Mouse (Mus musculus): ENCODE results near the gene Arhgap1.

Gene Arhgap1

DNA sequence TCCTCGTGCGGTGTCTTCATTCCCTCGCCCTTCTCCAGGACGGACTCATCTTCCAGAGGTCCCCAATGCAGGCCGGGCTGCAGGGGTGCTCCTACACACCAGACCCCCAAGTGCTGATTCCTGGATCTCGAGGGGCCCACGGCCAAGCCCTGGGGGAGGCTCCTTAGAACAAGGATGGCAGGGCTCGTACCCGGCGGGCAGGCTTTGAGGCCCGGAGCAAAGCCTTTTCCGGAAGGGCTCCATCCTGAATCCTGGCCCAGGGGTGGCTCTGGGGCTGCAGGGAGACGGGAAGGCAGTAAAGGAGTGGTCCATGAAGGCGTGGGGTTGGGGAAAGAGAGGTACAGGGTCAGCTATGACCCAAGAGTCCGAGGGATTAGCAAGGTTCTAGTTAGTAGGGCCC is 508 bp upstream of the Arhgap1 start:
- DNase-seq, result peak; percentile 29 to 37

DNA sequence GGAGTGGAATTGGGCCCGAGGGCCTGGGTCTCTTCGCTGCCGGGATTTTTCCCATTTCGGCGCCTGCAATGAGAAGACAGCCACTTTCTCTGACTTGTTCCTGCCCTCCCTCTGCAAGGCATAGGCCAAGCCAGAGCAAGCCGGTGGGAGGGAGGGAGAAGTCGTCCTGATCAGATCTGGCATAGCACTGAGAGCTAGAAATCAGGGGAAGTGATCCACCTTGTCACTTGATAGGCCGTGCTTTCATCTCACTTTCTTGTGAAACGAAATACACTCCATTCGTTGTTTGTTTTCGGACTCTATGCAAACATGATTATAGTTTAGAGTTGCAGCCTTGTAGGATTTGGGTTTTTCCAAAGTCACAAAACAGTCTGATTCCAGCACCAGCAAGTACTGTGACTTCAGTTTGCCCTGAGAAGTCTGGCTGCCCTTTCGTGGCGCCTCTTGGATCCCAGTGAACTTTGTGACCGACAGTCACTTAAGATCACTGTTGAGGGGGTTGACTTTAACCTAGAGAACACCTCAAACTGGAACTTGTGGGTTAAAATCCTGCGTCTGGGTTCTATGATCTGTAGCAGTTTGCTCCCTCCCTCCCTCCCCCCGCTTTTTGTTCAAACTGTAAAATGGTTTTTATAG is 818 bp downstream of the Arhgap1 start:
- no peak for DNase-seq

DNA sequence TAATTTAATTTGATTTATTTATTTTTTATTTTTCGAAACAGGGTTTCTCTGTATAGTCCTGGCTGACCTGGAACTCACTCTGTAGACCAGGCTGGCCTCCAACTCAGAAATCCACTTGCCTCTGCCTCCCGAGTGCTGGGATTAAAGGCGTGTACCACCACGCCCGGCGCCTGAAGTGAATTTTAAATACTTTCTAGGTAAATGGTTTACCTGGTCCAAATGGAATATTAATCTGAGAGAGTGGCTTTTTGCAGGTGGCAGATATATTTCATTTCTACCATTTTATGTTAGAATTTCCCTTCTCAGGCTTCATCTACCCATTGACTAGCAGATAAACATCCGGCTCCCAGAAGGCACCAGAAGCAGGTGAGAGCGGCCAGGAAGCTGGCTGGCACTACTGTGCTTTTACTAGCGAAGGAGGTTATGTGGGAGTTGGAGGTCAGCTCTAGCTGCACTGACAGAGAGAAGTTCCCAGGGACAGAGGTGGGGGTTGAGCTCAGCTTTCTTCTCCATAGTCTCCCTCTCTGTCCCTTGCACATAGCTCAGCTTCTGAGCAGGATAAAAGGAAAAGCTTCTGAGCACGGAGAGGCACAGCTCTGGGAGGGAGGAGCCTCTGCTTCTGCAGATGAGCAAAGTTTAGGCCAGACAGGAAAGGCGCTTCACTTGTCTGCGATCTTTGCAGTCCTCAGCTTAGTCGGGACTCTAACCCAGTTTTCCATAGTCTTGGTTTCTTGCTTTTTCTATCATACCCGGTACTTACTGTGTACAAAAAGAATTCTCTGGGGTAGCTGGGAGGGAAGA is 2.0 kb downstream of the Arhgap1 start:
- no peak for DNase-seq

DNA sequence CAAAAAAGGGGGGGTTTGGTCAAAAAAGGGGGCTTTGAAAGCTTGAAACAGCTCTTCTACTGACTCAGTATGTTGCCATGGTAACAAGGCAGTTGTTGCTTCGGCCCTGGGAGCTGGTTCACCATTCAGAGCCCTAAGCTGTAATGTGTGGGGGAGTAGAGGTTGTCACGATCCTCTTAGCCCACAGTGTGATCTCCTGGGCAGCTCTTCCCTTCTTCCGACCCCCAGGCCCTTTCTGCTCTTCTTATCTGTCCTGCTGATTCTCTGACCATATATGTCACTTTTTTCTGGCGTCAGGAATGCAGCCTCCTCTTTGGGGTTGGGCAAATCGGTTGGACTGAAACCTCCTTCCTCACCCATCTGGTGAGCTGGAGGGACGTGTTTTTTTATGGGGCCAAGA is 3.2 kb downstream of the Arhgap1 start:
- no peak for DNase-seq

DNA sequence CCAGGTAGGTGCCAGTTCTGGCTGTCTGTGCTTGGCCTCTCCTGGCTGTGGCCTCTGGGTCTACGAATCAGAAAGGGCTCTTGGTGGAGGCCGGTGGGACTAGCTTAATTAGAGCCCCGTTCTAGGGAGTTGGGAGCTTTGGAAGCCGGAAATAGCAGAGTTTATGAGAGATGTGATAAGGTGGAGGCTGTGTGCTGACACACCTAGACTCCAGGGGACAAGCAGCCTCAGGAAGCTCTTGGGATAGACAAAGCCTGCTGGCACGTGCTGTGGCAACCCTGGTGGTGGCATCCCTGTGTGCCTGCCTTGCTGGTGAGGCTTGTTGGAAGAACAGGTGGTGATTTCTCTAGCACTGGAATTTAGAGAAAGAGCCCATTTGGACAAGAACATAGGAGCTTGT is 5.7 kb downstream of the Arhgap1 start:
- DNase-seq, result no peak

DNA sequence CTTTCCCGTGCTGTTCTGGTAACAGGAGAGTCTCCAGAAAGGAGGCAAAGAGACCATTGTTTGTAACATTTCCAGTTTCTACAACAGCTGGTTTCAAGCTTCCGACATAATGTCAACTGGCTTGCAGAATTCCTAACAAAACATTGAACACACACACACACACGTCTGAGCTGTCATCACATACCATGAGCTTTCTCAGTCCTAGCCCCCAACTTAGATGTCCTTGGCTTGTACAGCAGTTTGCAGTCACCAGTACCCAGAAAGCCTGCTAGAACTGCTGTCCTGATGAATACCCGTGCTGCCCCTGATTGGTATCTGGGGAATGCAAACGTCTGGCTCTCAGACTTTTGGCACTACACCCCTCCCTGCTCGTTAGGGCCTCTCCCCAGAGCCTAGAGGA is 6.2 kb downstream of the Arhgap1 start:
- no peak for DNase-seq

DNA sequence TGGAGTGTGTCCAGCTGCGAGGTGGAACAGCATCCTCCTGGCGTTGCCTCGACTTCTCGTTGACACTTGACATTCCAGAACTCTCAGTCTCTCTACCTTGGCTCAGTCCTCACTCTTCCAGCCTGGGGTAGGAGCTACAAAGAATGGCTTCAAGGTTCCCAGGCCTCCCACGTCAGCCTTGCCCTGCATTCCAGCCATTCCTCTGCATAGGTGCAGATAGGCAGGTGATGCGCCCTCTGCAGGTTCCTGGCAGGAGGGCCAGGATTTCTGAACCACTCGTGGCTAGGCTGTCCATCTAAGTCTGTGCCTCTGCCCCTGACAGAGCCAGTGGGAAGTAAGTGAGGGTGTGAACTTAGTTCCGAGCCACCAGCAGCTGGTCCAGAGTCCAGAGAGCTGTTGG is 7.1 kb downstream of the Arhgap1 start:
- DNase-seq, result no peak

DNA sequence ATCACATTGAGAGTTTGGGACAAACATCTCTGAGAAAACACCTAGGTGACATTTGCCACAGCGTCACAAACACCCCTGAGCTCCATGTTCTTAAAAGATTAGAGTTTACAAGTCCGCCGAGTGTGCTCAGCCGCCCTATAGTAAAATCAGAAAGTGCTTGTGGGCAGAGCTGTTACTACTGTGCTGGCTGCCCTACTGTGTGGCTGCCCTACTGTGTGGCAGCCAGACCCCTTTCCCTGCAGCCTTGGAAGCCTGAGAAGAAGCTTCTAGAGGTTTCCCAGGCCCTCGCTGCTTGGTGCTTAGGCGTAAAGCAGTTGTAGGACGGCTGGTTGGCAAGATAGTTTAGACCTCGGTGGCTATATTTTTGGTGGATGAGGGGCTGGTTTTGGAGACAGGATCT is 10.0 kb downstream of the Arhgap1 start:
- no peak for DNase-seq

DNA sequence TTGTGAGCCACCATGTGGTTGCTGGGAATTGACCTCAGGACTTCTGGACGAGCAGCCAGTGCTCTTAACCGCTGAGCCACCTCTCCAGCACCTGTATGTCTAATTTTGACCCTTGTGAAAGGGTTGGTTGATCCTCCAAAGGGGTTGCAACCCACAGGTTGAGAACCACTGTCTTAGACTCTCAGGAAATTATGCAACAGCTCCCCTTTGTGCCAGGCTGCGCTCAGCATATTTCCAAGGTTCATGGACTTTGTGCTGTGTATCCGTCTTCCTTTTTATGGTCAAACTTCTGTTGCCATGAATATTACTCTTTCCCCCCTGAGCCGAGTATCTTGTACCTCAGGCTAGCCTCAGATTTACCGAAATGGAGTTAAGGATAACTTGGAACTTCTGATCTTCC is 11.3 kb downstream of the Arhgap1 start:
- no peak for DNase-seq

DNA sequence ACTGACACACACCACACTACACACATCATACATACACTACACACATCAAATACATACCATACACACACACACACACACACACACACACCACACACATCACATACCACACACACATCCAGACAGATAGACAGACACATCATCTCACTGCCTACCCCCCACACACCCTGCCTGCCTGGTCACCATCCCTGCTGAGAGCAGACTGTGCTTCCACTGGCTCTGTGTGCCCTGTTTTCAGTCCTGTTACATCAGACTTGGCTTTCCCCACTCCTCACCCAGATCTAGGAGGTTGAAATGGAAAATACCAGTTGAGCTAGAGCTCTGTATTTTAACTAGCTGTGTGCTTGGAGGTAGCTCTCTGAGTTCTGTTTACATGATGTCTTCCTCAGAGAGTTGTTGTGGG is 15.1 kb downstream of the Arhgap1 start:
- no peak for DNase-seq

DNA sequence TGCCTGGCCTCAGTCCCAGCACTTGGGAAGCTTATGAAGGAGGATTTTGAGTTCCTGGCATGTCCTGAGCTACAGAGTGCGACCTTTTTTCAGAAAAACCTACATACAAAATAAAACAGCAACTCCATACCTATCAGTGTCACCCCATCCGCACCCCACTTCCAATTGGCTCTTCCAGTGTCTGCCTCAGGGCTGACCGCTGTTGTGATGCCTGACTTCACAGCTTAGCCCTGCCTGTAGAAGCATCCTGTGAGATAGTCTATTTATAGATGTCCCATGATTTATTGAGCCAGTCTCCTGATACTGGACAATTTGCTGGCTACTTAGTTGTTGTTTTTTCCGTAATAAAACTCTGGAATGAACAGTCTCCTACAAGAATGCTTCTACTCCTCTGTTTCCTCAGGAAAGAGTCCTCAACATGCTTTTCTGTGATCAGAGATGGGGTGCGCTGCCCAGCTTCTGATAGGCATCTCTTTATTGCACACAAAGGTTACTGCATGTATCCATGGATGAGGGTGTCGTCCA is 16.8 kb downstream of the Arhgap1 start:
- DNase-seq, result no peak

DNA sequence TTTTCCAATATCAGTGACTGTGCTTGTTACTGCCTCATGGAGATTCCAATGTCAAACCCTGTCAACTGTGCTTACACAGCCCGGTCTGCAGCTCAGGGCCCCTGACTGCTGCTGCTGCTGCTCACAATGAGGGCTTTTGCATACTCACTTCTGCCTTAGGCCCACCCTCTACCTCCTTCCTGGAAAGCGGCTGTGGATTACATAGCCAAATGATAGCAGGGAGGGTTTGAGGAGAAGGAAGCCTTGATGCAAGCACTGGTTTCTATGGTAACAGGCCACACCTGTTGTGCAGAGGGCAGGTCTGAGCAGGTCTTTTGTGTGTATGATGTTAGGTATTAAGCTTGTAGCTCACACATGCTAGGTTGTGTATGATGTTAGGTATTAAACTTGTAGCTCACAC is 18.1 kb downstream of the Arhgap1 start:
- no peak for DNase-seq

DNA sequence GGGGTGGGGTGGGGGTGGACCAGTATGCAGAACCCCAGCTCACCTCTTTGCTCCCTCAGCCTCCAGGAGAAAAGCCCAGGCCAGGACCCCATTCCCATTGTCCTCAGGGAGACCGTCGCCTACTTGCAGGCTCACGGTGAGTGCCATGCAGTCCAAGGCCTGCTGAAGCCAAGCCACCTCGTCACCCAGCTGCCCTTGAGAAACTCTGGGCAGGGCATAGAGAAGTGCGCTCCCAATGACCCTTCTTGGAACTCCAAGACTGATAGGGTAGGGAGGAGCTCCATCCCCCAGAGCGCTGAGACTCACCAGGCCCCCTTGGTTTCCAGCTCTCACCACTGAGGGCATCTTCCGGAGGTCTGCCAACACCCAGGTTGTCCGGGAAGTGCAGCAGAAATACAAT is 19.7 kb downstream of the Arhgap1 start:
- DNase-seq, result no peak

DNA sequence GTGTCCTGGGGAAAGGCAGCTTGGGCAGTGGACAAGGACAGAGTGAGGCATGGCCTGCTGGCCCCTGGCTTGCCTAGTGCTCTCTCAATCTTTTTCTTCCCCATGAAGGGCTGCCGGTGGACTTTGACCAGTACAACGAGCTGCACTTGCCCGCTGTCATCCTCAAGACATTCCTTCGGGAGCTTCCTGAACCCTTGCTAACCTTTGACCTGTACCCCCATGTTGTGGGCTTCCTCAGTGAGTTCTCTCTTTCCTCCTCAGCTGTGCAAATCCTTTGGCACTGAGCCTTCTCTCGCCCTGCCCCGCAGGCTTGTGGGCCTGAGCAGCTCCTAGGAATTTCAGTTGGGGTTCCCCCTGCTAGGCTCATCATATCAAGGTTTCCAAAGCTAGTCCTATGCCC is 20.4 kb downstream of the Arhgap1 start:
- no peak for DNase-seq

DNA sequence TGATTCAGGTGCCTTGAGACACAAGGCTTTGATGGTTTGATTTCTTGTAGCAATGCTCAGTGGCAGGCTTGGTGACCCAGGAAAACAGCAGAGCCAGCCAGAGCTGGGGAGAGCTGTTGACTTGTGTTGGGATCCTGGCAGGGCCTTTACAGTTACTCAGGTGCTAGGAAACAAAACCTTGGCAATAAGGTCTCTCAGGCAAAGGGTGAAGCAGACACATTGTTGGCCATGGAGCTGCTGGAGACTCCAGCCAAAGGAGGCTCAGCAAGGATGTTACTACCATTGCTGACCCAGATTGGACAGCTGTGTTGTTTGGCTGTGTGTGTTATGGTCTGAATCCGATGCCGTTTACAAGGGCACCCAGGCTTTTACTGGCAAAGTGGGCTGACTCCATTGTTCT is 23.9 kb downstream of the Arhgap1 start:
- no peak for DNase-seq

DNA sequence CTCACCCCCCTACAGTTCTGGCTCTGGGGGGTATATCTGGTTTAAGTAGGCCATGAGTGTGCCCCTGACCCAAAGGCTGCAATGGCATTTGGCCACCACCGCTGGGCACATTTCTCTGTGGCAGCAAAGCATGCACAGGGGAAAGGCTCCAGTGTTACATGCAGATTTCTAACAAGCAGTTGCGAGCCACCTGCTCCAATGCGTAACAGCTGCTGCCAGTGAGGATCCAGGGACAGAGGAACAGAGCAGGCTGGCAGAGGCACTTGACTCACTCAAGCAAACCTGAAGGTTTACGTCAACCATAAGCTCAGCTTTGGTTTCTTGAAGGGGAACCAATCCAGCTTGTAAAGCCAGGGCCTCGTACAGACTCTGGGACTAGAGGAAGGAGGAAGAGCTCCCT is 25.2 kb downstream of the Arhgap1 start:
- DNase-seq, result peak in 1 of 2 experiments; percentile 21

DNA sequence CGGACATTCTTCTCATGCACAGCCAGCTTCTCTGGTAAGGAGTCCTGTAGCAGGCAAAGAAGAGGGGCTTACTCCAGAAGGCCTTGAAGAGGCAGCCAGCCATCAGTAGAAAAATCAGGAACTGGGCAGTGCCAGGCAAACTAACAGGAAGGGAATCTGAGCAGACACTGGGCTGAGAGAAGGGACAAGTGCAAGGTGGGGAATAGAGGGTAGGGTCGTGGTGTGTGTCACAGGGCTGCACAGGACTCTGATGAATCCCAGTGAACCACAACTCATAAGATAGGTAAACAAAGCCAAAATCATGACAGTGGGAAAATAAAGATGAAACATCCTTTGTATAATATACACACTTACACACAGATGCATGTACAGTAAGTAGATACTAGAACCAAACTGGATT is 26.8 kb downstream of the Arhgap1 start:
- DNase-seq, result no peak

DNA sequence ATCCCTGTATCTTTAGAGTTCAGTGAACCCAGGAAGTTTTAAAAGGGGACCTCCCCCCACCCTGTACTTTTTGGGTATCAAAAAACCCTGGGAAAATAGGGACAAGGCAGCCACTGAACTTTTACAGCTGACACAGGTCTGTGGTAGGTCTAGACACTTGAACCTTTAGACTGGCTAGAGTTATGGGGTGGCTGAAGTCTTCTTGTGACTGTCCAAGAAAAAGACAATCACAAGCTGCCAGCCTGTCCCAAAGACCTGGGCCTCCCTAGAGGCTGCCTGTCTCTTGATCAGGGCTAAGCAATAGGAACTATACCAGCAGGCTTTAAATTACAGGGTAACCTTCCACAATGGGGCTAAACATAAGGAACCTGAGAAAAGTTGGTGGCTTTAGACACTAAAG is 27.3 kb downstream of the Arhgap1 start:
- DNase-seq, result no peak

DNA sequence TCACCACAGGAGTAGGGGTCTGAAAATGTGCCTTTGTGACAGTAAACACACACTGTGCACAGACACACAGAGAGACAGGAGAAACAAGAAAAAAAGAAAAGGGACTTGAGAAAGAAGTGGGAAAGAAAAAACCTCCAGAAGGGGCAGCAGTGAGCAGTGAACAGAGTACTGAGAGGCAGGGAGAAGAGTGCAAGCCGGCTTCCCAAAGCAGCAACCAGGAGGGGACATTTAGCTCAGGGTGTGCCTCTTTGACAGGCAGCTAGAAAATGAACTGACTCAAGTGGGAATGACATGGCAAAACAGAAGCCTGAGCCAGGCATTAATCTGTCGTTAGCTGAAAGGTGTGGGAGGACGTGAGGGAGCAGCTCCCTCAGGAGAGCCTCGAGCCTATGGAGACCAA is 33.2 kb downstream of the Arhgap1 start:
- DNase-seq, result peak; percentile 69 to 79

DNA sequence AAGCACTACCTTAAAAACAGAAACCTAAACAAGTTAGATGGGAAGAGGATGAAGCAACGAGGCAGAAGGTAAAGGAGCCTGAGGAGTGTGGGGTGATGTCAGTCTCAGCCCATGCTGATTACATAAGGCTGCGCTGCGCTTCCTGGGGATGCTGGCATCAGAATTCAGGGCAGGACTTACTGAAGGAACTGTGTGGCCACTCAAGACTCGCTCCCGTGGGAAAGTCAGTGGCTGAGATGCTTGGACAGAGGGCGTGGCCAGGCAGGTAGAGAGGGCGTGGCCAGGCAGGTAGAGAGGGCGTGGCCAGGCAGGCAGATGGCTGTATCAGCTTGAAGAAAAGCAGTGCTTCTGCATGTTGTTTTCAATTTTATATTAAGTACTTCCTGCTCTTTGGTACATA is 34.3 kb downstream of the Arhgap1 start:
- DNase-seq, result no peak

DNA sequence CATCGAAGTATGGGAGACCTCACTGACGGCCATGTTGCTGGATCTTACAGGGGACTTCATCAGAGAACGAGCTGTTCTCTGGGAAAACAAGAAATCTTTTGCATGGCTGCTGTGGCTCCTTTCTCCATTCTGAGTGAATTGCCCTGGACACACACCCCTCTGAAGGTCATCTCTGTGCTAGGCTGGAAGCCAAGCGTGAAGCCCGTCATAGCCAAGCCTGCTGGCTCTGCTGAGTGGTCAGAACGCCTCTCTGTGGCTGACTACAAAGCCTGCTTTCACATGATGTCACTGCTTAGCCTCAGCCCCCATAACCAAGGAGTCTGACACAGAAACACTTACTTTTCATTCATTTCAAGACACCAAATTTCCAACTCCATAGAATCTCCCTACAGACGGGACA is 39.8 kb downstream of the Arhgap1 start:
- peak in 1 of 2 experiments; percentile 44 for DNase-seq

DNA sequence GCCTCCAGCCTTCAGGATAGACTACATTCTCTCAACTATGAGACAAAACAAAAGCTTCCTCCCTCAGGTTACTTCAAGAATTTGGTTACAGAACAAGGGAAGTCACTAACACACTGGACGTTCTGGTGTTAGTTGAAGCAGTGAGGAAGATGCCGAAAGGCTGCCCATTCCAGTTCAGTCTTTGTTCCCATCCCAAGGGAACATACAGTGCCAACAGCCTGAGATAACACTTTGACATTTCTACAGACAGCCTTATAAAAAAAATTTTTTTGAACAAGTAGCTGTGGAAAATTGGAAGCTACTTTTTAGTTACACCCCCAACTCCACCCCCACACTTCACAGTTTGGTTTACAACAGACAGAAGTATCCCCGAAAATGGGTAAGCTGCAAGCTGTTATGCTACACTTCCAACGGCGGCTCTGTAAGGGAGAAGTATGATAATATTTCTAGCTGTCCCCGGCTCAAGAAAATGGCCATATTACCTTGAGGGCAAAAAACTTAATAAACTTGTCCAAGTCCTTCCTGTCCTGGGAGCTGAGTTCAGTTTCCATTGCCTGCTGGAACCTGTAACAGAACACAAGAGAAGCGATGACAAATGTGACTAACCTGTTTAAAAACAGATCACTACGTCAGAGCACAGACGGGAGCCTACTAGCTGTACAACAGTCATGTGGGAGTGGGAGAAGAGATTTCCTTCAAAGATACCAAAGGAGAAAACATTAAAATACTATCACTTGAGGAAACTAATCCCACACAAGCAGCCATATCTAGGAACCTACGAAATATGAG is 46.0 kb downstream of the Arhgap1 start:
- no peak for DNase-seq

DNA sequence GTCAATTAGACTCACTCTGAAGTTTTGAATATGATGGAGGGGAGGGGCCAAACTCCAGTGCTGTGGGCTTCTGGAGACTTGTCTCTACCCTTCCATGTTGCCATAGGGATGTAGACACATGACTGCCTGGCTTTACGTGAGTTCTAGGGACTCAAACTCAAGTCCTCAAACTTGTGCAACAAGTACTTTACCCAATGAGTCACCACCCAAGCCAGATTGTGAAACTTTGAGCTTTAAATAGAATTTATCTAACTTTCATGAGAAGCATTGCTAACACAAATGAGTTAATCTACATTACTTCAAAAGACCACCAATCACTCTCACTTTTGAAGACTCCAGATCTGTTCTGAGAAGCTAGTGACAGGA is 46.5 kb downstream of the Arhgap1 start:
- no peak for DNase-seq

DNA sequence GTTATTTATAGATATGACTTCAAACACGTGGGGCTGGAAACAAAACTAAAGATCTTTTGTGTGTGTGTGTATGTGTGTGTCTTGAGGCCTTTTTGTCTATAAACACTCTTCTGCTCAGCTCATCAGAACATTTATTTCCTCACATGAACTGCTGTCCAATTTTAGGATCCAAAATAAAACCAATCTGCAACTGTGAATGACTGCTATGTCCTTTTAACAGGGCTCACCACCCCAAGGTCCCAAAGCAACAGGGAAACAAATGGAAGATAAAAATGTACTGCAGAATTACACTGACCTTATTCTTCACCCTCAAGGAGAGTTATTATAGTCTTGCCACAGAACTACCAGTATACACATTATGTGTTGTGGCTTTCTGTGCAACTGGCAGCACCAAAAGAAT is 49.6 kb downstream of the Arhgap1 start:
- DNase-seq, result no peak
